Mouse (Mus musculus): ENCODE measurements around the gene Rnf216. TPM values are rescaled to one million over a fixed set of nuclear protein-coding genes. Genes with fewer than 3 reads are reported as not detected.

Rnf216 gene
- total RNA-seq (2023; ENCODE audit: inconsistent age): 107 to 128 TPM (median 117 TPM) in 4 replicates

DNA sequence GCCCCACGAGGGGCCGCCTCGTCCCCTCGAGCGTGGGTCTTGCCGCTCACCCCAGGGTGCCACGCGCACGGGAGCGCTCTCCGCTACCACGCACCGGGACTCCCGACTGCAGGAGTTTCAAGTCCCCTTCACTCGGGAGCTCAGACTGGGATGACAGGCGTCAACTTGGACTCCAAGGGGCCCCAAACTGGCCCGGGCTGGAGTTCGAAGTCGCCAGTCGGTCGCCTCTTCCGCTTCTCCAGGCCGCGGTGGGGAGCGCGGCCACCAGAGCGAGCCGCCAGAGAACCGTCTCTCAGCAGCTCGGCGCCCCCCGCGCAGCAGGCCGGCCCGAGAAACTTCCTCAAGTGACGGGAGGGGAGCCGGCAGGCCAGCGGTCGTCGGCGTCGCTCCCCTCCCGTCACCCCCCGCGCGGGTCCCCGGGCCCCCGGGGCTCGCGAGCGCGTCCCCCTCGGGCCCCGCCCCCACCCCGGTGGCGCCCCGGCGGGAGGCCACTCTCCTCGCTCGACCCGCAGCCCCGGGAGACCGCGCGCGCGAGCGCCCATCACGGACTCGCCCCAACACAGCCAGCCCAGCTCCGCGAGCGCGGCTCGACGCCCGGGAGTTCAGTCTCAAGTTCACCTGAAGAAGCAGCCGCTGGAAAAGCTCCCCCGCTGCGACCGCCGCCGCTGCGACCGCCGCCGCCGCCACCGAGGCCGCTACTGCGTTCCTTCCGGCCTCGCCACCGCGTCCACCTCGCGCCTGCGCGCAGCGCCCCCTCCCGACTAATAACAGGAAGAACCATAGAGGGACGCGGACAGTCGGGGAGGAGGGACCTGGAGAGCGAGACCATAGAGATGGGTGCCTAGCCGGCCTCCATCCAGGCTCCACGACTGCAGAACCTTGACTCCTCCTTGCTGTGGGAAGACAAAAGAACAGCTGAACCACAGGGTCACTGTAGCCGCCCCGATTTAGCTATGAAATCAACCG is at the start of gene Rnf216:
Rnf216 (minus strand) TSS at position 714 of the 966 bp plus-strand sequence.

DNA sequence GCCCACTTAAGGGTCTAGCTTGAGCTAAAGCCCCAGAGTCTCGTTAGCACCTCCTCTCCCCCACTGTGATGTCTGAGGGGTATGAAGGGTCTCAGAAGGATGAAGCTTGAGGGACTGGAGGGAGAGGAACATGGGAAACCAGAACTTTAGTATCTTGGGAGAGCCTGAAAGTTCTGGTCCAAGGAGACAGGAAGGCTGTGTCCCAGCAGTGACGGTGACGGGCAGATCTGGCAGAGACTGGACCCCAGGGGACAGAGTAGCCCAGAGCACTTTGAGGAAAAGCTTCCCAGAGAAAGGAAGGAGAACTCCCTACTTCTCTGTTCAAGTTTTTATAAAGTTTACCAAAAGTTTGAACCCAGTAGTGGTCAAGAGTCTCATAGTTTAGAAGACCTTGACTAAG is 34.7 kb upstream of the Rnf216 start, which contains the start of gene Olfr718-ps1:
Olfr718-ps1 (minus strand) TSS at position 101 of the 400 bp plus-strand sequence.

GRCm38 (mm10) chr5:142959576-142960556 is 152.9 kb downstream of the Rnf216 start, which contains the start of gene Fscn1:
Fscn1 (plus strand) TSS chr5:142960343.

Other genes with a start within 250 kb of the Rnf216 start
- gene Fbxl18, start 217.6 kb downstream of the Rnf216 start, total RNA-seq (2023; ENCODE audit: inconsistent age): 8.8 to 9.8 TPM (median 9.2 TPM) in 4 replicates
- 8,286 to 8,752 TPM (median 8,391 TPM) in 4 replicates for gene Actb, start 206.2 kb downstream of the Rnf216 start, total RNA-seq (2023; ENCODE audit: inconsistent age)
- gene Fscn1, start 152.7 kb downstream of the Rnf216 start, total RNA-seq (2023; ENCODE audit: inconsistent age): 1.4 to 1.7 TPM (median 1.7 TPM) in 4 replicates
- 0.15 to 0.26 TPM (median 0.22 TPM) in 4 replicates for gene Olfr718-ps1, start 34.6 kb upstream of the Rnf216 start, total RNA-seq (2023; ENCODE audit: inconsistent age)
- 11.0 to 15.9 TPM (median 12.8 TPM) in 4 replicates for gene Rbak, start 67.8 kb upstream of the Rnf216 start, total RNA-seq (2023; ENCODE audit: inconsistent age)
- gene Spdye4b, start 68.0 kb upstream of the Rnf216 start, total RNA-seq (2023; ENCODE audit: inconsistent age): not detected in 4 replicates
- not detected in 4 replicates for gene Spdye4a, start 113.9 kb upstream of the Rnf216 start, total RNA-seq (2023; ENCODE audit: inconsistent age)
- 22.0 to 31.4 TPM (median 25.4 TPM) in 4 replicates for gene Zfp12, start 122.2 kb upstream of the Rnf216 start, total RNA-seq (2023; ENCODE audit: inconsistent age)
- gene Zfp316, start 157.0 kb upstream of the Rnf216 start, total RNA-seq (2023; ENCODE audit: inconsistent age): 4.7 to 7.9 TPM (median 5.9 TPM) in 4 replicates
- 0.51 to 0.80 TPM (median 0.59 TPM) in 4 replicates for gene Zfp853, start 180.6 kb upstream of the Rnf216 start, total RNA-seq (2023; ENCODE audit: inconsistent age)
- 36.4 to 39.9 TPM (median 37.3 TPM) in 4 replicates for gene E130309D02Rik, start 202.4 kb upstream of the Rnf216 start, total RNA-seq (2023; ENCODE audit: inconsistent age)
- gene Zdhhc4, start 216.3 kb upstream of the Rnf216 start, total RNA-seq (2023; ENCODE audit: inconsistent age): 51.9 to 66.5 TPM (median 60.9 TPM) in 4 replicates
- not detected in 4 replicates for gene Grid2ip, start 244.3 kb upstream of the Rnf216 start, total RNA-seq (2023; ENCODE audit: inconsistent age)